Mouse (Mus musculus) CD4-positive, CD25-positive, alpha-beta regulatory T cell (primary cell): ENCODE measurements around the gene Zfp981. TPM values are rescaled to one million over a fixed set of nuclear protein-coding genes. Genes with fewer than 3 reads are reported as not detected.

Source experiments
- polyA plus RNA-seq: library from polyadenylated mRNA; unstranded; fragments of 100-300 nt; shearing (Covaris generic); gene quantifications from one replicate; pipeline ENCODE4 v1.2.1, GENCODE M21; 2017

Zfp981 gene
- polyA plus RNA-seq, result not detected

DNA sequence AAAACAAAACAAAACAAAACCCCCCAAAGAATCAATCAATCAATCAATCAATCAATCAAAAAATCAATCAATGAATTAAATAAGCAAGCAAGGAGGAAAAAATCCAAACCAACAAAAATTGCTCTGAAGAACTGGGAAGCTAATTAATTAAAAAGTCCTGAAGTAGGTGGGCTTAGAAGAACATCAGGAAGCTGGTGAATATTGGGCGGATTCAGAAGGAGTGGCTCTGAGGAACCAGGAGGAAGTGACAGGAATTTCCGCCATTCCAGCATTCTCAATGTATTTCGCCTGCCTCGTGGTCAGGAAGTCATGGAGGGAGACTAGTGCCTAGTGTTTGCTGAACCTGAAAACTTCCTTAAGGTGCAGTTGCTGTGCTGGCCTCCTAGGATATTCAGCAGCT, at the start of gene Zfp981:
Gene Zfp981 (plus strand): TSS at position 301 of the 400 bp plus-strand sequence.

Other genes with a start within 250 kb of the Zfp981 start
- gene Zfp992, start 53.0 kb upstream of the Zfp981 start, polyA plus RNA-seq, result 3.5 TPM
- 5.7 TPM for gene Zfp993, start 108.9 kb downstream of the Zfp981 start, polyA plus RNA-seq